Mouse (Mus musculus) liver, adult 2 months (tissue): ENCODE results near the gene Ptprn2. TPM values are rescaled to one million over a fixed set of nuclear protein-coding genes. Genes with fewer than 3 reads are reported as not detected.

Experiments
- DNase-seq: peaks from one replicate; pipeline ENCODE4 v3.0.0-alpha.2; 2011; ENCODE audit warnings: low read depth, low spot score; ENCODE audit errors: extremely low read depth
- H3K27ac ChIP-seq: fragments of 200-500 bp; replicated peaks from 2 replicates; pipeline ENCODE4 v1.5.1; 2012; ENCODE audit warnings: low read depth, mild to moderate bottlenecking, control low read depth, inconsistent platforms, low read length; ENCODE audit not compliant: insufficient read depth
- H3K27me3 ChIP-seq: fragments of 200-500 bp; 2 replicates; pipeline ENCODE4 v1.6.1; 2012; ENCODE audit warnings: mild to moderate bottlenecking, moderate library complexity, low read length, inconsistent platforms; ENCODE audit not compliant: control insufficient read depth, insufficient read depth
- H3K36me3 ChIP-seq: fragments of 200-500 bp; 2 replicates; pipeline ENCODE4 v1.6.1; 2012; ENCODE audit warnings: low read length, inconsistent platforms; ENCODE audit not compliant: control insufficient read depth, insufficient read depth
- H3K4me1 ChIP-seq: fragments of 200-500 bp; 2 replicates; pipeline ENCODE4 v1.6.1; 2011; ENCODE audit warnings: low read length; ENCODE audit not compliant: control insufficient read depth, insufficient read depth
- H3K4me3 ChIP-seq: fragments of 200-500 bp; 2 replicates; pipeline ENCODE4 v1.5.1; 2011; ENCODE audit warnings: low read depth, mild to moderate bottlenecking, control low read depth, low read length, moderate library complexity; ENCODE audit not compliant: insufficient read depth
- H3K79me2 ChIP-seq: fragments of 200-500 bp; 2 replicates; pipeline ENCODE4 v1.6.1; 2012; ENCODE audit warnings: inconsistent platforms, mild to moderate bottlenecking, low read length, moderate library complexity; ENCODE audit not compliant: control insufficient read depth, insufficient read depth
- H3K9ac ChIP-seq: fragments of 200-500 bp; 2 replicates; pipeline ENCODE4 v1.6.1; 2012; ENCODE audit warnings: low read depth, mild to moderate bottlenecking, control low read depth, inconsistent platforms, low read length
- CTCF ChIP-seq: fragments of 200-500 bp; IDR thresholded peaks from 2 replicates; pipeline ENCODE4 v1.5.1; 2011; ENCODE audit warnings: low read depth, low read length, control low read depth
- POLR2A ChIP-seq: fragments of 200-500 bp; IDR thresholded peaks from 2 replicates; pipeline ENCODE4 v1.6.1; 2011; ENCODE audit warnings: low read length, control low read depth; ENCODE audit not compliant: insufficient read depth; ENCODE audit errors: extremely low read depth
- WGBS: fragments of 180-500 bp; shearing (Covaris S2); methylation state at CpG from one replicate; pipeline ENCODE4 v1.1.7; 2018; 5-methylcytosine and 5-hydroxymethylcytosine counted together
- polyA plus RNA-seq: library from polyadenylated mRNA; depleted of rRNA; stranded (reverse); fragments of >200 nt; gene quantifications from 2 replicates; pipeline ENCODE4 v1.2.3, GENCODE M21; 2012
- total RNA-seq: library from RNA; depleted of rRNA; stranded (reverse); fragments of >200 nt; gene quantifications from 2 replicates; pipeline ENCODE4 v1.2.3, GENCODE M21; 2014

Ptprn2 gene
- total and polyA plus RNA-seq, 2 experiments, result 0.06 TPM; not detected in 1

DNA sequence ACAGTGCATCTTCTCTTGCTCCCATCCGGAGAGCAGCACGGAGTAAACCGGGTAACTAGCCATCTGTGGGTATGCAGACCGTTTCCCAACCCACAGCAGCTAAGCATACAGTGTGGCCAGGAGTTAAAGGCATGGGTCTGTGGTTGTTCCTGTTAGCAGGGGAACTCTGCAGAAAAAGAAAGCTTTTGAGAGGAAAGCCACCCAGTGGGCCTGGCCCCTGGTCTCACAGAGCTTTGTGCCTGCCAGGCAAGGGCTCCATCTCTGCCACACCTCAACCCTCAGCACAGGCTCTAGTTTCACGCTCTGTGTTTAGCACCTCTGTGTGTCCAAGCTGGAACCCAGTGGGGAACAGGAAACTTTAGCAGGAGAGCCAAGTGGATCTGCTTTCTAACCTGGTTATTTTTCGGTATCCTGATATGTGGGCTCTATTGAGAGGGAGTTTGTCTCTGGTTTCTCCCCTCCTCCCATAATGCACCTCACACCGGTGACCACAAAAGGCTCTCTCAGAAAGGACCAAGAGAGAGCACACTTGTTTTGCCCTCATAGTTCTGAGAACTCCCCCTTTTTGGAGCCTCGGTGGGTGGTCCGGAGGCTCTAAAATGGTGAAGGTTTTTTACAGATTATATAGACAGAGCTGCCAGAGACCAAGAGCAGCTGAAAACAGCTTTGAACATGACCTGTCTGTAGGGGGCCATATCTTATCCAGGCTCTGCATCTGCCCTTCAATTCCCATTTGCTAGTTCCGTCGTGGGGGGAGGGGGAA is 766.3 kb downstream of the Ptprn2 start:
- H3K27ac ChIP-seq, result no peak overlapping the region
- H3K9ac ChIP-seq, result no peak overlapping the region
- TF ChIP-seq CTCF (no peak), POLR2A (no peak)
- no peaks in the 10 kb centered on the region for H3K36me3 ChIP-seq
- DNase-seq, result no peak
- no peak overlapping the region for H3K4me3 ChIP-seq
- WGBS, result 36% methylated on average over 11 of the region's 11 CpGs
- H3K79me2 ChIP-seq, result no peaks in the 10 kb centered on the region
- H3K27me3 ChIP-seq, result peaks cover 3% of the 10 kb centered on the region; the same call in 1 of the 2 replicates
- H3K4me1 ChIP-seq, result no peaks in the 10 kb centered on the region

GRCm38 (mm10) chr12:117252426-117252779 is 766.9 kb downstream of the Ptprn2 start:
- H3K4me3 ChIP-seq, result no peak overlapping the region
- no peaks in the 10 kb centered on the region for H3K36me3 ChIP-seq
- no peak for TF ChIP-seq CTCF
- no peak for TF ChIP-seq POLR2A
- no peak overlapping the region for H3K9ac ChIP-seq
- no peaks in the 10 kb centered on the region for H3K4me1 ChIP-seq
- H3K79me2 ChIP-seq, result no peaks in the 10 kb centered on the region
- H3K27ac ChIP-seq, result no peak overlapping the region
- peaks cover 3% of the 10 kb centered on the region; the same call in 1 of the 2 replicates for H3K27me3 ChIP-seq
- 25% methylated on average over 3 of the region's 3 CpGs for WGBS
- DNase-seq, result no peak

DNA sequence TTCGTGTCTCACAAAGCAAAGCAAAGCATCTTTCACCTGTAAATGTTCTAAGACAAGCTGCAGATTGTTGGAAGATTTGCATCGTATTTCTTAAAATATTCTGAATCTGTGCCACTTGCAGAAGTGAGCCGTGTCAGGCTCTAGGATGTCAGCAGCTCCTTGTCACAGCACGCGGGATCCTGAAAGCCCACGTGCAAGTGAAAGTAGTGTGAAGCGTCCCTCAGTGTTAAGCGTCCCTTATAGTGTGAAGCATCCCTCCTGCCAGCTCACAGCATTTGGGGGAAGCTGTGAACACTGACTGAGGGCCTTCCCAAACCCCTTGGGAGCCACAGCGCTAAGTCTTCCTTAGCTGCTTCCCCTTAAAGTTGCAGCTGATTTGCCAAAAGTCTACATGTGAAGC is 768.8 kb downstream of the Ptprn2 start:
- DNase-seq, result no peak

GRCm38 (mm10) chr12:117255325-117255724 is 769.8 kb downstream of the Ptprn2 start:
- no peak for TF ChIP-seq POLR2A
- no peak for TF ChIP-seq CTCF
- Histone ChIP-seq H3K27me3 (peaks cover 3% of the 10 kb centered on the region; the same call in 1 of the 2 replicates), H3K4me1 (no peaks in the 10 kb centered on the region), H3K9ac (no peak overlapping the region), H3K4me3 (no peak overlapping the region), H3K36me3 (no peaks in the 10 kb centered on the region), H3K27ac (no peak overlapping the region), H3K79me2 (no peaks in the 10 kb centered on the region)
- DNase-seq, result no peak
- WGBS, result 27% methylated on average over 6 of the region's 6 CpGs

More for the DNA sequence above, 768.8 kb downstream of the Ptprn2 start:
- 76% methylated on average over 9 of the region's 9 CpGs for WGBS
- Histone ChIP-seq H3K4me3 (no peak overlapping the region), H3K27ac (no peak overlapping the region), H3K79me2 (no peaks in the 10 kb centered on the region), H3K9ac (no peak overlapping the region), H3K27me3 (peaks cover 3% of the 10 kb centered on the region; the same call in 1 of the 2 replicates), H3K36me3 (no peaks in the 10 kb centered on the region), H3K4me1 (no peaks in the 10 kb centered on the region)
- TF ChIP-seq POLR2A, result no peak
- TF ChIP-seq CTCF, result no peak

DNA sequence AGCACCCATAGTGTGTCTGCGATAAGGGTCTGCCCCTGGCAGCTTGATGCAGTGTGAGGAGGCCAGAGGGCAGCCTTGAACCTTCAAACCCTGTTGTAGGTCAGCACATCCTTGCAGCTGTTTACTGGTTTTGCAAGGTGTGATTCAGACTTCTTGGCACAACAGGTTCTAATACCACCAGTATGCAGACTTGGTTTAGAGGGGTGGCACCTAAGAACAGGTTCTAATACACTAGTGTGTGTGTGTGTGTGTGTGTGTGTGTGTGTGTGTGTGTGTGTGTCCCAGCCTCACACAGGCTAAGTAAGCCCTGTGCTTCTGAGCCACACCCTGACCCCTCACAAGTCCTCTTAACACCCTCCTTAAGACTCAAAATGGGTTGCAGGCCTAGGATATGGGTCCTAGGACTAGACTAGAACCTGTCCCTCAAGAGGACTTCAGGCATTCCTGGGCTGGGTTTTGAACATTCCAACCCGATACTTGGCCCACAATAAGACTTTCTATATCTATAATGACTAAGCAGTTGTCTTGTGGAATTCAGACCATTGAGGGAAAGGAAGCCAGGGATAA is 770.3 kb downstream of the Ptprn2 start:
- Histone ChIP-seq H3K27me3 (peaks cover 3% of the 10 kb centered on the region; the same call in 1 of the 2 replicates), H3K36me3 (no peaks in the 10 kb centered on the region), H3K79me2 (no peaks in the 10 kb centered on the region), H3K9ac (no peak overlapping the region), H3K4me1 (no peaks in the 10 kb centered on the region), H3K27ac (no peak overlapping the region), H3K4me3 (no peak overlapping the region)
- no peak for DNase-seq
- 84% methylated on average over 2 of the region's 2 CpGs for WGBS
- no peak for TF ChIP-seq POLR2A
- no peak for TF ChIP-seq CTCF

GRCm38 (mm10) chr12:117256849-117257204 is 771.3 kb downstream of the Ptprn2 start:
- Histone ChIP-seq H3K79me2 (no peaks in the 10 kb centered on the region), H3K4me3 (no peak overlapping the region), H3K9ac (no peak overlapping the region), H3K36me3 (no peaks in the 10 kb centered on the region), H3K4me1 (no peaks in the 10 kb centered on the region), H3K27me3 (peaks cover 3% of the 10 kb centered on the region; the same call in 1 of the 2 replicates), H3K27ac (no peak overlapping the region)
- WGBS, result 81% methylated on average over 5 of the region's 5 CpGs
- TF ChIP-seq POLR2A (no peak), CTCF (no peak)
- DNase-seq, result no peak
